Mouse (Mus musculus): ENCODE results near the gene Pmm1. TPM values are rescaled to one million over a fixed set of nuclear protein-coding genes. Genes with fewer than 3 reads are reported as not detected.

Pmm1 gene
- polyA plus RNA-seq, 1 experiment: 76.2 TPM

GRCm38 (mm10) chr15:81956457-81956856 lies 4.3 kb downstream of the Pmm1 start:
- DNase-seq (ENCODE audit: low read depth): no peak

GRCm38 (mm10) chr15:81955414-81955813 lies 5.3 kb downstream of the Pmm1 start:
- no peak for DNase-seq (ENCODE audit: low read depth)

DNA sequence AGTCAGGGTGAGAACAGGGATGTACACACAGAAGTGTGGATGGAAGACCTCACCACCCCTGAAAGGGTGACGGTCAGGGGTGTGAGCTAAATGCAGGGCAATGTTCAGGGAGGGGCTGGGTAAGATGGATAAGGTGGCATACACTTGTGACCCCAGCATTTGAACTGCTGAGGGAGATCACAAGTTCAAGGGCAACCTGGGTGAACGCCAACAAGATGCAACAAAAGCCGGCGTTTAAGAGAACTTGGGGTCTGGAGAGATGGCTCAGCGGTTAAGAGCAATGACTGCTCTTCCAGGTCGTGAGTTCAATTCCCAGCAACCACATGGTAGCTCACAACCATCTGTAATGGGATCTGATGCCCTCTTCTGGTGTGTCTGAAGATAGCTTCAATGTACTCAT lies 6.0 kb downstream of the Pmm1 start:
- DNase-seq (ENCODE audit: low read depth): no peak

GRCm38 (mm10) chr15:81954151-81954583 lies 6.6 kb downstream of the Pmm1 start:
- peak; percentile 89 for DNase-seq (ENCODE audit: low read depth)

DNA sequence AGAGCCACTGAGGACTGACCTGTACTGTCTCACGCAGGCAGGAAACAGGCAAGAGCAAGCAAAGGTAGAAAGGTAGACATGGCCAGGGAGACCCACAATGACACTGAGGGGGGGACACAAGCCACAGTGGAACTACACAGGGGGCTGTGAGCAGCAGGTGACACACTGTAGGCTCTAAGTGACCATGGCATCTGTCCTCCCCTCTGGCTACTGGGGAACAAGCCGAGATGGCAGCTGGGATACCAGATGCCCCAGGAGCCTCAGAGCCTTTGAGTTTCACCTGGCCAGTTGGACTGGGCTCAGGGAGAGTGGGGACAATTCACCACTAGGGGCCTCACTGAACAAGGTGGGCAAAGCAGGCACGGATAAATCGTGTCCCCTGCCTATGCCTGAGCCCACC lies 8.4 kb downstream of the Pmm1 start:
- no peak for DNase-seq (ENCODE audit: low read depth)

DNA sequence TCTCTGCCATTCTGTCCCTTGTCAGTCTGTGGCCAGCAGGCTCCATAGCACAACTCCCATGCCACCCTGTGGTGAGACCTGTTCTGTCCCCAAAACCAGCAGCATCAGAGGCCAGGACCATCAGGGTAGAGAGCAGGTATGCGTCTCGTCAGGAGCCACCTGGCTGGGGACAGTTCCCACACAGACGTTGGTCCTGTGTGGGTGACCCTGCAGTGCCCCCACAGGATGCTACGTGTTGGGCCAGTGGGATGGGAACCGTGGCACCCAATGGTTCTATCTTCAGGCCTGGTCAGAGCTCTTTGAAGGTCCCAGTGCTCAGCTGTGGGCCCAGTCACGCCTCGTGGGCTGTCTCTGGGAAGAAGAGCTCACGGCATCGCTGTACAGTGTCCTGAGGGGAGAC lies 9.6 kb downstream of the Pmm1 start:
- DNase-seq (ENCODE audit: low read depth): no peak

GRCm38 (mm10) chr15:81950716-81951115 lies 10.0 kb downstream of the Pmm1 start:
- DNase-seq (ENCODE audit: low read depth): no peak

- no peak for DNase-seq (ENCODE audit: low read depth)
Observed at GRCm38 (mm10) chr15:81949476-81950131, 11.1 kb downstream of the Pmm1 start.

DNA sequence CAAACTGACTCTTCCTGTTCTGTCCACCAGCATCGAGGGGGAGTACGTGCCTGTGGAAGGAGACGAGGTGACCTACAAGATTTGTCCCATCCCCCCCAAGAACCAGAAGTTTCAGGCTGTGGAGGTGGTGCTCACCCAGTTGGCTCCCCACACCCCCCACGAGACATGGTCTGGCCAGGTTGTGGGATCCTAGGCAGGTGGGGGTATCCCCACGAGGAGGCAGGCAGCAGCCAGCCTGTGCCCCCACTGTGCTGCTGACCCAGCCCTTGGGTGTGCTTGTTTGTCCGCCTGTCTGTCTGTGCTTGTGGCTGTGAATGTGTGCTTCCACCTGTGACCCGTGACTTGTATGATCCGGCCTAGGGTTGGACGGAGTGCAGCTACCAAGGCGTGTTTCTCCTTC lies 11.7 kb downstream of the Pmm1 start:
- DNase-seq (ENCODE audit: low read depth): no peak

DNA sequence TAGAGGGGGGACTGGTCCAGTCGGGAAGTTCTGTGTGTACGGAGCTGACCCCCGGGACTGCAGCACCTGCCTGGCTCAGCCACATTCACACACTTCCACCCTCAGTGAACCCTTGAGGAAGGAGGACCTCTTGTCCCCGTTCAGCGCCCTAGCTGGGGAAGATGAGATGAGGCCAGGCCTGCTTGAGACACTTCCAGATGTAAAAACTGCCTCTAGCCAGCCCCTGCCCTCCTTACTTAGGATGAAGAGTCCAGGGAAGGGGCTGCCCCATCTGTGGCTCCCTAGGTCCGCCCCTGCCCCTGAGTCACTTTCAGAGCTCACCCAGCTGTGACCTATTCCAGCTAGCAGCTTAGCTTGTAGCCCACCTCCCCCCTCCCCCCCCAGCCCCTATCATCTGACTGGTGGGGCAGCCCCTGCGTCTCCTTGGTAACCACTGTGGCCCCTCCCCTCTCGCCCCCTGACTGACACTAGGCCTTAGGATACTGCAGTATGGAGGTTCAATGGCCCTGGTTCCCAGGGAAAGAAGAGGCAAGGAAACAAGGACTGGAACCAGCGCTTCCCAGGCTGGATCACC lies 17.5 kb downstream of the Pmm1 start:
- DNase-seq (ENCODE audit: low read depth): no peak

DNA sequence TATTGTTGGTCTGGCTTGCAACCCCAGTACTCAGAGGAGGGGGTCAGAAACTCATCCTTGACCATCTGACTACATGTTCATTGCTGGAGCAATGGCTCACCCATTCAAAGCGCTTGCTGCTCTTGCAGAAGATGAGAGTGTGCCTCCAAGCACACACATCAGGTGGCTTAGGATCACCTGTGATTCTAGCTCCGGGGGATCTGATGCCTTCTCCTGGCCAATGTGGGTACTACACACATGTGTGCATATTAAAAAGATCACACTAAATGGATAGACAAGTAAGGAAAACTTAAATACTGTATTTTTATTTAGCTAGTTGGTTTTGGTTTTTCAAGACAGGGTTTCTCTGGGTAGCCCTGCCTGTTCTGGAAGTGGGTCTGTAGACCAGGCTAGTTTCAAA lies 19.7 kb downstream of the Pmm1 start:
- DNase-seq (ENCODE audit: low read depth): no peak

DNA sequence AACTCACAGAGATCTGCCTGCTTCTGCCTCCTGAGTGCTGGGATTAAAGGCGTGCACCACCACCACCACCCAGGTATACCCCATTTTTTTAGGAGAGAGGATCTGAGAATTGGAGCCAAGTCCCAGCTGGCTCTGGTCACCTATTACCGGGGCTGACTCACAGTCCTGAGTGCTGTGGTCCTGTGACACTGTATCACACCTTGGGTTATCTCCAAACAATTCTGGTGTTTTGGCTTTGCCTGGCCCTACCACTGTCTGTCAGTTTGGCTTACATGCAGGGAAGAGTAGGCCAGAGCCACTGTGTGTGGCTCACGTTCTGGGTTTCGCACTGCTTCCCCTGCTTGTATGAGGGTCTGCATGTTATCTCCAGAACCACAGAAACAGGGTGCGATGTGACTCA lies 20.5 kb downstream of the Pmm1 start:
- DNase-seq (ENCODE audit: low read depth): no peak

DNA sequence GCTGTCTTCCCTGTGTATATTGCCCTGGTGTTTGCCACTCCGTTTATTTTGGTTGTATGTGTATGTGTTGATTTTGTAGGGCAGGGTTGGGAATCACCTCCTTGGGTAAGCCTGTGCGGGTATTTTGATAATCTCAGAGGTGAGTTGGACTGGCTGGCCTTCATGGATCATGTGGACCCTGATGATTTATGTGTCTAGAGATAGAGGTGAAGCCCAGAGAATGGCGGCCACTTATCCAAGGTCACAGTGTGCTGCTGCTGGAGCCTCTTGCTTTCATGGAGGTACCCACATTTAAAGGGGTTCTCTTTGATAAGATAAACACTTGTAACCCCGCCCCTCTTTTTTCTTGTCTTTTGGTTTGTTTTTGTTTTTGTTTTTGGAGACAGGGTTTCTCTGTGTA lies 21.0 kb downstream of the Pmm1 start:
- DNase-seq (ENCODE audit: low read depth): no peak

- no peak for DNase-seq (ENCODE audit: low read depth)
Observed at GRCm38 (mm10) chr15:81939157-81939715, 21.5 kb downstream of the Pmm1 start.

- no peak for DNase-seq (ENCODE audit: low read depth)
Observed at GRCm38 (mm10) chr15:81938246-81938645, 22.5 kb downstream of the Pmm1 start.

GRCm38 (mm10) chr15:81937098-81937972 lies 23.4 kb downstream of the Pmm1 start:
- no peak for DNase-seq (ENCODE audit: low read depth)

DNA sequence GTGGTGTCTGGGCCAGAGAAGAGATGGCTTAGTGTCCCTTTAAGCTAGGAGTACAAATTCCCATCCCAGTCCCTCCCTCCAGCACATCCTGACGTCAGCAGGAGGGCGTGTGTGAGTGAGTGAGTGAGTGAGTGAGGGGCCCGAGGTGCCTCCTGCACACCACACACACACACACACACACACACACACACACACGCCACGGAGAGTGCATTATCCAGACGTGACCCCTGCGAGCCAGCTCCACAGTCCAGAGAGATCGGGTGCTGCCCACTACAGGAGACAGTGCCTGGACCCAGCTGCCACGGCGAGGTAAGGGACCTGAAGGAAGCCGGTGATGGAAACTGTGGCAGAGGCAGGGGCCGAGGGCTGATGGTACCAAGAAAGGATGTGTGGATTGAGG lies 24.1 kb downstream of the Pmm1 start, which contains the start of gene Csdc2:
Gene Csdc2 (plus strand): TSS at position 81 of the 400 bp plus-strand sequence.
- no peak for DNase-seq (ENCODE audit: low read depth)

GRCm38 (mm10) chr15:81935869-81936637 lies 24.7 kb downstream of the Pmm1 start:
- DNase-seq (ENCODE audit: low read depth): no peak

DNA sequence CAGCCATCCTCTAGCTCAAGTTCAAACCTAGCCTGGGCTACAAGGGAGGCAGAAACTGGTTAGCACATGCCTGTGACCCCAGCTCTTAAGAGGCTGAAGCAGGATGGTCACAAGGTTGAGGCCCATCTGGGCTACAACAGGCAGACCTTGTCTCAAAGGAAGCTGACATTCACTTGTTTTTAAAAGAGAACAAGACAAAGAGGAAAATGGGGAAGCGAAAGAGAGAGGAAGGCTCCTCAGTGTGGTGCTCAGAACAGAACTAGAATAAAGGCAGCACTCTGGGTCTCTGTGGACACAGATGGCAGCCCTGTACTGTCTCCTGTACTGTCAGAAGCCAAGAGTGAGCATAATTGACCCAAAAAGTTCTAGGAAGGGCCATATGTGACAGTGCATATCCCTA lies 26.7 kb downstream of the Pmm1 start:
- no peak for DNase-seq (ENCODE audit: low read depth)

GRCm38 (mm10) chr15:81932951-81933470 lies 27.7 kb downstream of the Pmm1 start:
- no peak for DNase-seq (ENCODE audit: low read depth)

GRCm38 (mm10) chr15:81928277-81928676 lies 32.5 kb downstream of the Pmm1 start:
- no peak for DNase-seq (ENCODE audit: low read depth)

Measured in gonadal fat pad, adult 2 months (tissue).